Mouse (Mus musculus) liver, postnatal 0 days (tissue): ENCODE results near the gene Tacc2.

Experiments
- CTCF ChIP-seq: sonication (generic); IDR thresholded peaks from 2 replicates; pipeline ENCODE4 v1.5.1; 2016; ENCODE audit warnings: antibody characterized with exemption, low read depth
- EP300 ChIP-seq: IDR thresholded peaks from 2 replicates; pipeline ENCODE4 v1.6.1; 2016; ENCODE audit warnings: antibody characterized with exemption, low read depth, mild to moderate bottlenecking

GRCm38 (mm10) chr7:130696347-130697234, 119.4 kb downstream of the Tacc2 start:
- TF ChIP-seq CTCF (no peak), EP300 (no peak)
